Mouse (Mus musculus): ENCODE data around the gene Gusb. TPM values are rescaled to one million over a fixed set of nuclear protein-coding genes. Genes with fewer than 3 reads are reported as not detected.
A peak's percentile ranks its signal among the peaks of the same experiment; 100 is the strongest.

The Gusb gene
- total RNA-seq, 2 experiments from 2014 or later = 15.6 to 17.0 TPM

DNA sequence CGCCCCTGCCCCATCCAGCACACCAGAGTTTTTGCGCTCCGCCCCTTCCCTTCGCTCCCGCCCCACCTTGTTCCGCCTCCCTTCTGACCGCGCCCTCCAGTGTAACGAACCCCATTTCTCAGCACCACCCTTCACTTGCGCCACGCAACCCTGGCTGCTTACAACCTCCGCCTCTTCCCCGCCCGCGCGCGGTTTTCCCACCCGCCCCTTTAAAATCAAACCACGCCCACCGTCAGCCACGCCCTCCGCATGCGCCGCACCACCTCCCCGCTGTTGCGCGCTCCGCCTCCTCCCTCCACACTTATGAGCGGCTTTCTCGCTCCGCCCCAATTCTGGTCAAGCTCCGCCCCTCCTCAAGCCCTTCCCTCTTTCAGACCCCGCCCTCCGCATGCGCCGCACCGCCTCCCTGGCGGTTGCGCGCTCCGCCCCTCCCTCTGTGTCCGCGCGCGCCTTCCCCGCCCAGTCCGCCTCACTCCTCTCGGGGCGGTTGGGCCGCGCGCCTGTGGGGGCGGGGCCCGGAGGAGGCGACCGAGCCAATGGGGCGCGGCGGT, 61.3 kb downstream of the Gusb start, which contains the start of gene Vkorc1l1:
Gene Vkorc1l1 (plus strand): TSS at position 476 of the 551 bp plus-strand sequence.
- intact Hi-C loops (cut with DNase I) = no loop called here

DNA sequence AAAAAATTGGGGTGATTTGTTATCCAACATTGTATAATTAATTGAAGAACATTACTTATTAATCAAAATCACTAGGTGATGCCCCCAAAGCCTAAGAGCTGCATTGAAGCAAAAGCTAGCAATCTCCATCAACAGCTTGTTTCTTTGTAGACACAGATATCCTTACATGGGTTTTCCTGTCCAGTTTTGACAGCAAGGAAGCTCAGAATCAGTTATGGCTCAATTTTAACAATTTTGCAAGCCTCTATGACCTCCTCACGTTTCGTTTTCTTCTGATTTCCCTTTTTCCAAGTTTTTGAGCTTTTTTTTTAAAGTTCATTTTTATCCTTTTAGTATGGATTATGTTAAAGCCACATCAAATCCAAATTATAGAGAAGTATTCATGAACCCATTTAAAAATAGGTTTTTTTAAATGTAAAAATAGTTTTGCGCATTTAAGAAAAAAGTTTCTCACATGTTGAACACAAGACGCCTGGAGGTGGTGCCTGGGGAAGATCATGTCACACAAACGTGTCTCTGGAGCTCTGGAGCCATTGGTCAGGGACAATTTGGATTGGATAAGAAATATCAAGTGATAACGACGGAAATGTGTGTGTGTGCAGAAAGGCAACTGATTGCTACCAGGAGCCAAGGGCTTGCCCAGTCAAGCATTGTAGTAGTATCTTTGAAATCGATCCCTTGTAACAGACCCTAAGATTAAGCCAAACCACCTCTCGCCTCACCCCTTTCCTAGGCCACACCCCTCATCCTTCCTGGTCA, 61.9 kb downstream of the Gusb start:
- intact Hi-C loops (cut with DNase I) = no loop called here

More for the DNA sequence above, 61.3 kb downstream of the Gusb start, which contains the start of gene Vkorc1l1:
- DNase-seq (ENCODE audit: extremely low spot score in 1 of 2, low spot score in 2 of 2) = peak; percentile 97 to 98

DNA sequence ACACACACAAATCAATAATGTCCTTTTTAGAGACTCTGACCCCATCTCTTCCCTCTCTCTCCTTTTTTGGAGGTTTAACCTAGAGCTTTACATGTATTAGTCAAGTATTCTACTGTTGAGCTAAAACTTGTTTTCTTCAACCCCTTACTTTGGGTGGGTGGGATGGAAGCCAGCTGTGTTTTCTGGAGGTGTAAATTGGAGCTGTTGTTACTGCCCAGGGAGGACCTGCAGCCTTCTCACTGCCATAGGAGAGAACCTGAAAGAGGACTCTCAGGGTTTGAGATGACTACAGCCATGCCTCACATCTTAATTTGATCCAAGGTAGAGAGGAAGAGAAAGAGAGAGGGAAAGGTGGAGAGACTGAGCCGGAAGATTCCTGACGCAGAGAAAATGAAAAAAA, 62.6 kb downstream of the Gusb start:
- DNase-seq (ENCODE audit: extremely low spot score in 1 of 2, low spot score in 2 of 2) = no peak
- intact Hi-C loops (cut with DNase I) = no loop called here

More for the DNA sequence above, 61.9 kb downstream of the Gusb start:
- DNase-seq (ENCODE audit: extremely low spot score in 1 of 2, low spot score in 2 of 2) = no peak

Other genes with a start within 250 kb of the Gusb start
- 10 to 100 TPM; 21.9 to 23.6 TPM for gene Psph, start 215.6 kb downstream of the Gusb start, total RNA-seq (2021)
- 10 to 100 TPM; 20.2 to 20.5 TPM for gene Sumf2, start 156.1 kb downstream of the Gusb start, total RNA-seq (2021)
- 100 to 1,000 TPM; 426 to 432 TPM for gene Chchd2, start 115.6 kb downstream of the Gusb start, total RNA-seq (2021)
- 1 to 10 TPM; 3.8 to 5.8 TPM for gene Zbed5, start 107.3 kb downstream of the Gusb start, total RNA-seq (2021)
- gene Phkg1, start 104.5 kb downstream of the Gusb start, total RNA-seq (2021) = 1 to 10 TPM; 7.8 to 8.7 TPM
- gene Nupr1l, start 94.5 kb downstream of the Gusb start, total RNA-seq (2021) = 1 to 10 TPM; 1.6 to 2.3 TPM
- 10 to 100 TPM; 49.8 to 58.2 TPM for gene Vkorc1l1, start 61.1 kb downstream of the Gusb start, total RNA-seq (2021)
- gene Asl, start 26.2 kb upstream of the Gusb start, total RNA-seq (2021) = 10 to 100 TPM; 23.9 to 24.6 TPM
- gene Crcp, start 26.2 kb upstream of the Gusb start, total RNA-seq (2021) = 10 to 100 TPM; 39.9 to 40.9 TPM
- gene Tpst1, start 70.3 kb upstream of the Gusb start, total RNA-seq (2021) = 10 to 100 TPM; 35.5 to 37.1 TPM
- 10 to 100 TPM; 13.6 to 14.4 TPM for gene Kctd7, start 141.8 kb upstream of the Gusb start, total RNA-seq (2021)
- 10 to 100 TPM; 41.4 to 42.8 TPM for gene Rabgef1, start 168.7 kb upstream of the Gusb start, total RNA-seq (2021)
- gene Tmem248, start 214.0 kb upstream of the Gusb start, total RNA-seq (2021) = 10 to 100 TPM; 44.8 to 45.6 TPM